Mouse (Mus musculus): ENCODE data around the gene Kcnj2.

DNA sequence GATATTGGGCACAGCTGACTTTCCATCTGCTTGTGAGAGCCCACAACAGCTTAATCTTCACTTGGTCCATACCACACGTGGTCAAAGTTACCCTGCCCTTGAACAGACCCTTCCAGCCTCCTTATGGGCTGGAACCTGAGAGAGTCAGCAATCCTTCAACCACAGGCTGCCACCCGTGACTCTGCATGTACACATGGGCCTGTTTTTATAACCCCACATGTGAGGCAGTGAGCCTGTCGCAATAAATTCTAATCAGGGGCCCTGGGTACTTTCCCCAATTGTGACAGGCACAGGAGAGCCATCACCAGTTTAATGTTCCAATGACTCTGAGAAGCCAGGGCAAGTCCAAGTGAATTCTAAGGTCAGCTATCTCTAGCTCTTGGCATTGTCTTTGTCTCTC, 22.8 kb downstream of the Kcnj2 start:
- TF ChIP-seq CTCF (IDR thresholded peaks at IDR 0.05; ENCODE audit: low read depth), result no peak
- TF ChIP-seq EP300 (optimal IDR thresholded peaks at IDR 0.05), result no peak
